8 mouse cellular contexts compared by ENCODE assay signal in the genomic region with DNA sequence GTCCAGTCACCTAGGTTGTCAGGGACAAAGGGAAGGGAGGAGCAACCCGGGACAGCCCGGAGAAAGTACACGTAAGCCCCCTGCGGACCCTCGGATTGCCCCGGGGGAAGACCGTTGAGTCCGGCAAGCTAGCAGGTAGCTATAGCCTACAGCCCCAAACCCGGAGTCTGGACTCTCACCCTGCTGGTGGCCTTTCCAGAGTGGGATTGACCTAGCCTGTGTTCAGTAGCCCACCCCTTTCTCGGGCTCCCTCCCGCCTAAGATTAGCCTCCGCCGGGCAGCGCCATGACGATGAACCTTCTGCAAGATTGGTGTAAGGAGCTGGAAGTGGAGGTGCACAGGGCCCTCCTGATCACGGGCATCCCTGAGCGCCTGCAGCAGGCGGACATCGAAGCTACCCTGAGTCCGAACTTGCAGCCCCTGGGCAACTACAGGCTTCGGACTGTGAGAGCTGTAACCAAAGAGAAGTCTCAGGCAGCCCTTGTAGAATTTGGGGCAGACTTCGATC. TPM values are rescaled to one million over a fixed set of nuclear protein-coding genes. Genes with fewer than 3 reads are reported as not detected.
DNase-seq lines count a peak whose midpoint lies in the region; ATAC-seq and TF ChIP-seq lines count a peak whose summit lies in the region.

No protein-coding gene starts in this region.

- peak overlapping the region; percentile 87 for H3K4me2 ChIP-seq in embryonic facial prominence, embryonic 11.5 days (ENCODE audit: low read depth, low read length)
- peak overlapping the region; percentile 96 for H3K4me2 ChIP-seq in hindbrain, embryonic 14.5 days (replicated peaks)
- H3K4me2 ChIP-seq in midbrain, postnatal 0 days (ENCODE audit: low read depth, low read length, poor library complexity, severe bottlenecking) = peak overlapping the region; percentile 93

- DNase-seq in left cerebral cortex, adult 2 months (ENCODE audit: extremely low spot score in 1 of 2, low spot score in 2 of 2) = peak in 1 of 2 experiments; percentile 48
- no peak for DNase-seq in left cerebral cortex, postnatal 36 days (ENCODE audit: low spot score in 2 of 2)
- DNase-seq in embryonic facial prominence, embryonic 11.5 days (ENCODE audit: low spot score) = no peak
- DNase-seq in hindbrain, embryonic 14.5 days (ENCODE audit: low spot score) = no peak
- DNase-seq in midbrain, postnatal 0 days (ENCODE audit: low spot score) = no peak
- no peak for DNase-seq in thymus, postnatal 25 days
- DNase-seq in adrenal gland, adult 8-10 months = no peak

- no peak for TF ChIP-seq CTCF in left cerebral cortex, adult 2 months (IDR thresholded peaks at IDR 0.05)
- TF ChIP-seq CTCF in midbrain, postnatal 0 days (IDR thresholded peaks at IDR 0.05) = no peak

- H3K4me1 ChIP-seq in embryonic facial prominence, embryonic 11.5 days (ENCODE audit: control insufficient read depth, insufficient read depth, low read length) = peaks cover 11% of the 10 kb centered on the region
- H3K4me1 ChIP-seq in hindbrain, embryonic 14.5 days (replicated peaks; ENCODE audit: control insufficient read depth, insufficient read depth, low read length) = peaks cover 72% of the 10 kb centered on the region
- H3K4me1 ChIP-seq in midbrain, postnatal 0 days (ENCODE audit: insufficient read depth, low read length) = peaks cover 36% of the 10 kb centered on the region

- H3K9ac ChIP-seq in embryonic facial prominence, embryonic 11.5 days (replicated peaks; ENCODE audit: low read length) = peak overlapping the region; percentile 80
- H3K9ac ChIP-seq in hindbrain, embryonic 14.5 days = peak overlapping the region; percentile 98
- peak overlapping the region; percentile 93 for H3K9ac ChIP-seq in midbrain, postnatal 0 days (replicated peaks; ENCODE audit: low read length, poor library complexity, severe bottlenecking)

- peak overlapping the region; percentile 99 for H3K27ac ChIP-seq in left cerebral cortex, adult 2 months
- no peak overlapping the region for H3K27ac ChIP-seq in embryonic facial prominence, embryonic 11.5 days (replicated peaks; ENCODE audit: low read depth, low read length)
- H3K27ac ChIP-seq in hindbrain, embryonic 14.5 days = peak overlapping the region; percentile 96
- peak overlapping the region; percentile 93 for H3K27ac ChIP-seq in midbrain, postnatal 0 days (ENCODE audit: low read depth, low read length)

- H3K36me3 ChIP-seq in embryonic facial prominence, embryonic 11.5 days (replicated peaks; ENCODE audit: control insufficient read depth, insufficient read depth, low read depth, low read length) = no peaks in the 10 kb centered on the region
- H3K36me3 ChIP-seq in hindbrain, embryonic 14.5 days (replicated peaks; ENCODE audit: control insufficient read depth, insufficient read depth) = peaks cover 8% of the 10 kb centered on the region
- H3K36me3 ChIP-seq in midbrain, postnatal 0 days (ENCODE audit: insufficient read depth, low read length) = no peaks in the 10 kb centered on the region; the same call in 1 of the 2 replicates

- intact Hi-C loops in left cerebral cortex, adult 2 months (cut with DNase I) = no loop called here
- intact Hi-C loops in left cerebral cortex, postnatal 36 days (cut with DNase I) = no loop called here

- H3K4me3 ChIP-seq in left cerebral cortex, adult 2 months = peak overlapping the region; percentile 83
- H3K4me3 ChIP-seq in embryonic facial prominence, embryonic 11.5 days (ENCODE audit: low read depth, low read length) = peak overlapping the region; percentile 63
- H3K4me3 ChIP-seq in hindbrain, embryonic 14.5 days (replicated peaks; ENCODE audit: low read length) = peak overlapping the region; percentile 90
- H3K4me3 ChIP-seq in midbrain, postnatal 0 days (ENCODE audit: low read depth, low read length) = peak overlapping the region; percentile 69

- no peaks in the 10 kb centered on the region for H3K9me3 ChIP-seq in embryonic facial prominence, embryonic 11.5 days (replicated peaks; ENCODE audit: control insufficient read depth, low read length)
- no peaks in the 10 kb centered on the region for H3K9me3 ChIP-seq in hindbrain, embryonic 14.5 days (ENCODE audit: control insufficient read depth, low read length)
- H3K9me3 ChIP-seq in midbrain, postnatal 0 days (ENCODE audit: low read length) = no peaks in the 10 kb centered on the region

- WGBS in embryonic facial prominence, embryonic 11.5 days = 1% methylated on average over 22 of the region's 22 CpGs
- WGBS in hindbrain, embryonic 14.5 days = under 1% methylated on average over 22 of the region's 22 CpGs
- WGBS in midbrain, postnatal 0 days = 1% methylated on average over 22 of the region's 22 CpGs

- ATAC-seq in embryonic facial prominence, embryonic 11.5 days (replicated peaks; ENCODE audit: insufficient number of reproducible peaks, low FRiP score, low TSS enrichment, low read depth) = no peak
- no peak; the same call in 1 of the 2 replicates for ATAC-seq in hindbrain, embryonic 14.5 days (ENCODE audit: low FRiP score)
- peak; percentile 29 for ATAC-seq in midbrain, postnatal 0 days (ENCODE audit: low FRiP score)
- no peak for ATAC-seq in activated CD4-positive, CD25-positive, alpha-beta regulatory T cell, adult 4 months

- H3K27me3 ChIP-seq in embryonic facial prominence, embryonic 11.5 days (ENCODE audit: control insufficient read depth, insufficient read depth, low read length) = peaks cover 46% of the 10 kb centered on the region
- 0 out of 2 replicates have a peak, but pooled peaks cover 5% of the 10 kb centered on the region for H3K27me3 ChIP-seq in hindbrain, embryonic 14.5 days (ENCODE audit: control insufficient read depth, insufficient read depth, low read length)
- H3K27me3 ChIP-seq in midbrain, postnatal 0 days (ENCODE audit: insufficient read depth, low read length) = no peaks in the 10 kb centered on the region

RNA-seq across cellular contexts. Expression of a gene that starts 0.4 kb away (rescaled TPM):
- total RNA-seq in left cerebral cortex, adult 2 months (2021) = 100 to 1,000 TPM; 304 to 311 TPM
- total RNA-seq in left cerebral cortex, postnatal 36 days (2021) = 100 to 1,000 TPM; 249 to 288 TPM
- polyA plus RNA-seq in embryonic facial prominence, embryonic 11.5 days (2014; fragmentation: Nextera tagmentation; extraction: Ambion mirVana) = 3.7 and 4.2 TPM in 2 replicates
- polyA plus RNA-seq in hindbrain, embryonic 14.5 days (2014; fragmentation: Nextera tagmentation; extraction: Ambion mirVana) = 96.1 and 96.4 TPM in 2 replicates
- 155 and 174 TPM in 2 replicates for total RNA-seq in midbrain, postnatal 0 days (2014; rRNA removed)
- 180 and 187 TPM in 2 replicates for polyA plus RNA-seq in midbrain, postnatal 0 days (2015; fragmentation: Nextera tagmentation; extraction: Ambion mirVana)
- 10 to 100 TPM; 35.2 to 71.0 (median 48.2) TPM for total RNA-seq in adrenal gland, adult 8-10 months (2022)
- polyA plus RNA-seq in activated CD4-positive, CD25-positive, alpha-beta regulatory T cell, adult 4 months (2017; shearing (Covaris generic)) = not detected

RNA-seq across cellular contexts. Expression of a gene that starts 14.6 kb away (rescaled TPM):
- total RNA-seq in left cerebral cortex, adult 2 months (2021) = 100 to 1,000 TPM; 106 to 118 TPM
- 100 to 1,000 TPM; 109 to 111 TPM for total RNA-seq in left cerebral cortex, postnatal 36 days (2021)
- 5.3 and 6.6 TPM in 2 replicates for polyA plus RNA-seq in embryonic facial prominence, embryonic 11.5 days (2014; fragmentation: Nextera tagmentation; extraction: Ambion mirVana)
- polyA plus RNA-seq in hindbrain, embryonic 14.5 days (2014; fragmentation: Nextera tagmentation; extraction: Ambion mirVana) = 52.1 and 63.2 TPM in 2 replicates
- total RNA-seq in midbrain, postnatal 0 days (2014; rRNA removed) = 41.2 and 54.0 TPM in 2 replicates
- polyA plus RNA-seq in midbrain, postnatal 0 days (2015; fragmentation: Nextera tagmentation; extraction: Ambion mirVana) = 64.8 and 65.2 TPM in 2 replicates
- 1 to 10 TPM; 6.4 to 9.3 (median 7.3) TPM for total RNA-seq in adrenal gland, adult 8-10 months (2022)
- polyA plus RNA-seq in activated CD4-positive, CD25-positive, alpha-beta regulatory T cell, adult 4 months (2017; shearing (Covaris generic)) = not detected

RNA-seq across cellular contexts. Expression of a gene that starts 20.9 kb away (rescaled TPM):
- total RNA-seq in left cerebral cortex, adult 2 months (2021) = 1,000 to 10,000 TPM; 1,732 to 1,834 TPM
- total RNA-seq in left cerebral cortex, postnatal 36 days (2021) = 1,000 to 10,000 TPM; 1,705 to 2,029 TPM
- polyA plus RNA-seq in embryonic facial prominence, embryonic 11.5 days (2014; fragmentation: Nextera tagmentation; extraction: Ambion mirVana) = 227 and 237 TPM in 2 replicates
- 510 and 527 TPM in 2 replicates for polyA plus RNA-seq in hindbrain, embryonic 14.5 days (2014; fragmentation: Nextera tagmentation; extraction: Ambion mirVana)
- total RNA-seq in midbrain, postnatal 0 days (2014; rRNA removed) = 1,835 and 1,985 TPM in 2 replicates
- 467 and 471 TPM in 2 replicates for polyA plus RNA-seq in midbrain, postnatal 0 days (2015; fragmentation: Nextera tagmentation; extraction: Ambion mirVana)
- total RNA-seq in adrenal gland, adult 8-10 months (2022) = 100 to 1,000 TPM; 278 to 314 (median 294) TPM
- 100 to 1,000 TPM; 106 to 159 TPM for polyA plus RNA-seq in activated CD4-positive, CD25-positive, alpha-beta regulatory T cell, adult 4 months (2017; shearing (Covaris generic))

RNA-seq across cellular contexts. Expression of a gene that starts 38.0 kb away (rescaled TPM):
- total RNA-seq in left cerebral cortex, adult 2 months (2021) = 10 to 100 TPM; 62.3 to 67.7 TPM
- 10 to 100 TPM; 59.7 to 61.7 TPM for total RNA-seq in left cerebral cortex, postnatal 36 days (2021)
- polyA plus RNA-seq in embryonic facial prominence, embryonic 11.5 days (2014; fragmentation: Nextera tagmentation; extraction: Ambion mirVana) = 0.52 and 0.63 TPM in 2 replicates
- 7.6 and 7.8 TPM in 2 replicates for polyA plus RNA-seq in hindbrain, embryonic 14.5 days (2014; fragmentation: Nextera tagmentation; extraction: Ambion mirVana)
- 48.8 and 49.0 TPM in 2 replicates for total RNA-seq in midbrain, postnatal 0 days (2014; rRNA removed)
- 9.0 and 9.2 TPM in 2 replicates for polyA plus RNA-seq in midbrain, postnatal 0 days (2015; fragmentation: Nextera tagmentation; extraction: Ambion mirVana)
- 1 to 10 TPM; 2.3 to 3.1 (median 2.7) TPM for total RNA-seq in adrenal gland, adult 8-10 months (2022)
- polyA plus RNA-seq in activated CD4-positive, CD25-positive, alpha-beta regulatory T cell, adult 4 months (2017; shearing (Covaris generic)) = 1 to 10 TPM; 3.6 to 4.2 TPM

RNA-seq across cellular contexts. Expression of a gene that starts 38.6 kb away (rescaled TPM):
- total RNA-seq in left cerebral cortex, adult 2 months (2021) = under 1 TPM; 0.11 to 0.21 TPM
- under 1 TPM in 1 of 2 experiments, not detected in 1; 0.10 TPM for total RNA-seq in left cerebral cortex, postnatal 36 days (2021)
- polyA plus RNA-seq in embryonic facial prominence, embryonic 11.5 days (2014; fragmentation: Nextera tagmentation; extraction: Ambion mirVana) = 0.87 and 1.1 TPM in 2 replicates
- 0.26 TPM in 1 of 2 replicates, not detected in the other for polyA plus RNA-seq in hindbrain, embryonic 14.5 days (2014; fragmentation: Nextera tagmentation; extraction: Ambion mirVana)
- 0.11 and 0.14 TPM in 2 replicates for total RNA-seq in midbrain, postnatal 0 days (2014; rRNA removed)
- 0.11 TPM in 1 of 2 replicates, not detected in the other for polyA plus RNA-seq in midbrain, postnatal 0 days (2015; fragmentation: Nextera tagmentation; extraction: Ambion mirVana)
- total RNA-seq in adrenal gland, adult 8-10 months (2022) = 1 to 10 TPM; 2.4 to 3.3 (median 2.6) TPM
- 10 to 100 TPM; 11.8 to 13.2 TPM for polyA plus RNA-seq in activated CD4-positive, CD25-positive, alpha-beta regulatory T cell, adult 4 months (2017; shearing (Covaris generic))
